Mouse (Mus musculus) lung, postnatal 0 days (tissue): ENCODE results near the gene Gm42878. TPM values are rescaled to one million over a fixed set of nuclear protein-coding genes. Genes with fewer than 3 reads are reported as not detected.

ENCODE experiments used
- ATAC-seq: fragments of 200-750 bp; cut with Nextera tagmentation; 2 replicates; pipeline ENCODE4 v1.8.0; 2017; ENCODE audit warnings: moderate library complexity
- DNase-seq: peaks from one replicate; pipeline ENCODE4 v3.0.0-alpha.2; 2016; ENCODE audit warnings: low spot score
- H3K27ac ChIP-seq: fragments of 300-500 bp; sonication (generic); 2 replicates; pipeline ENCODE4 v1.5.1; 2014; ENCODE audit warnings: antibody characterized with exemption, mild to moderate bottlenecking, low read length, mixed read lengths
- H3K27me3 ChIP-seq: fragments of 300-500 bp; sonication (generic); replicated peaks from 2 replicates; pipeline ENCODE4 v1.6.1; 2014; ENCODE audit warnings: low read length, mixed read lengths; ENCODE audit not compliant: insufficient read depth
- H3K36me3 ChIP-seq: fragments of 300-500 bp; sonication (generic); 2 replicates; pipeline ENCODE4 v1.6.1; 2014; ENCODE audit warnings: low read length, mixed read lengths; ENCODE audit not compliant: insufficient read depth
- H3K4me1 ChIP-seq: fragments of 300-500 bp; sonication (generic); 2 replicates; pipeline ENCODE4 v1.6.1; 2014; ENCODE audit warnings: antibody characterized with exemption, low read depth, low read length, mixed read lengths; ENCODE audit not compliant: insufficient read depth
- H3K4me2 ChIP-seq: fragments of 300-500 bp; sonication (generic); replicated peaks from 2 replicates; pipeline ENCODE4 v1.6.1; 2014; ENCODE audit warnings: low read depth, mild to moderate bottlenecking, low read length, moderate library complexity, mixed read lengths
- H3K4me3 ChIP-seq: fragments of 300-500 bp; sonication (generic); 2 replicates; pipeline ENCODE4 v1.5.1; 2014; ENCODE audit warnings: low read depth, low read length
- H3K9ac ChIP-seq: fragments of 300-500 bp; sonication (generic); replicated peaks from 2 replicates; pipeline ENCODE4 v1.6.1; 2014; ENCODE audit warnings: low read depth, mild to moderate bottlenecking
- H3K9me3 ChIP-seq: fragments of 300-500 bp; sonication (generic); 2 replicates; pipeline ENCODE4 v1.6.1; 2016; ENCODE audit warnings: low read length, mixed read lengths
- CTCF ChIP-seq: IDR thresholded peaks from 2 replicates; pipeline ENCODE4 v1.5.1; 2016; ENCODE audit warnings: antibody characterized with exemption, mild to moderate bottlenecking
- EP300 ChIP-seq: IDR thresholded peaks from 2 replicates; pipeline ENCODE4 v1.6.1; 2016; ENCODE audit warnings: antibody characterized with exemption, mild to moderate bottlenecking, control low read depth
- WGBS: fragments of 180-500 bp; shearing (Covaris S2); extraction: QIAGEN DNeasy Blood & Tissue Kit; methylation state at CpG from one replicate; pipeline ENCODE4 v1.1.7; 2014; 5-methylcytosine and 5-hydroxymethylcytosine counted together
- polyA plus RNA-seq: library from polyadenylated mRNA; unstranded; fragments of >200 nt; fragmentation: Nextera tagmentation; extraction: Ambion mirVana; gene quantifications from 2 replicates; pipeline ENCODE4 v1.2.1, GENCODE M21; 2015

Gene Gm42878
- polyA plus RNA-seq, 1 experiment from 2014 or later: not detected

DNA sequence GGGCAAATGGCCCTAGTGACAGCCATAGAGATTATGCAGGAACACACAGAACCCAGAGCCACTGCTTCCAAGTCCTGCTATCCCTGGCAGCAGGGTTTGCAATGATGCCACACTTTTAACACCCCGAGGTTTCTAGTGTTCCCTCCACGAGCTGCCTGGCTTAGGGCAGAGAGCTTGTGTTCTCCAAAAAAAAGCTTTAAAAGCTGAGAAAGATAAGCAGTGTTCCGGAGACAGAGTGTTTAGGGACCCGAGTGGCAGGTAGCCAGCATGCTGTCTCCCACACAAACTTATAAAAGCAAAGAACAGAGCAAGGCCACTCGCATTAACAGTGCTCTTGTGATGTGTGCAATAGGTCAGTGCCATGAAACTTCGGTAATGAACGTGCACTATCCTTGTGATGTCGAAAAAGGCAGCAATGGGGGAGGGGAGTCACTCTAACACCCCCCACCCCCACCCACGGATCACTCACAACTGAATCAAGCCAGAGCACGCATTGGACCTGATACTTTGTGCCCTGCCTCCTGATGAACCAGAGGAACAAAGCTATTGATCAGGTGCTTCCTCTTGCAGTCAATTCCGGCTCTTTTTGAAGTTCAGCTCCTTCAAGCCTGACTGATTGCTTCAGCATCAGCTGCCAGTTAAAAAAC, 46.3 kb upstream of the Gm42878 start:
- Histone ChIP-seq H3K9ac (peak overlapping the region; percentile 34; the same call in 1 of the 2 replicates), H3K36me3 (no peaks in the 10 kb centered on the region), H3K27me3 (no peaks in the 10 kb centered on the region), H3K4me1 (peaks cover 19% of the 10 kb centered on the region; the same call in 1 of the 2 replicates), H3K27ac (peak overlapping the region; percentile 34), H3K9me3 (no peaks in the 10 kb centered on the region), H3K4me2 (peak overlapping the region; percentile 85), H3K4me3 (peak overlapping the region; percentile 74; the same call in 1 of the 2 replicates)
- DNase-seq: peak; percentile 53
- TF ChIP-seq EP300: peak; percentile 34; the same call in 1 of the 2 replicates
- TF ChIP-seq CTCF: no peak
- WGBS: 41% methylated on average over 11 of the region's 11 CpGs
- ATAC-seq: no peak

DNA sequence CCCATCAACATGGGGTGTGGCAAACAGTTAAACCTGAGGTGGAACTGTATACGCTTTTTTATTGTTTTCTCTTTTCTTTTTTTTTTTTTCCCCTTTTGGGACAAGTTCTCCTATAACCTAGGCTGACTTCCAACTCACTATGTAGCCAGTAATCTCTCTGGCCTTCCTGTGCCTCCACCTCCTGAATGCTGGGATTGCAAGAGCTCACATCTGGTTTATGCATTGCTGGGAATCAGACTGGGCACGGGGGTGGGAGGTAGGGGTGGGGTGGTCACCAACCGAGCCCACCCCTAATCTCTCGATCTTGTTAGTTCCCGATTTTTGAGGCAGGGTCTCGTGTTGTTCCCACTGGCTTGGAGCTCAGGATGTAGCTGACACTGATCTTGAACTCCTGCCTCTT, 44.6 kb upstream of the Gm42878 start:
- ATAC-seq: no peak
- Histone ChIP-seq H3K27ac (no peak overlapping the region), H3K9ac (no peak overlapping the region), H3K36me3 (no peaks in the 10 kb centered on the region), H3K4me1 (peaks cover 28% of the 10 kb centered on the region; the same call in 1 of the 2 replicates), H3K9me3 (no peaks in the 10 kb centered on the region), H3K4me2 (no peak overlapping the region), H3K27me3 (no peaks in the 10 kb centered on the region), H3K4me3 (no peak overlapping the region)
- TF ChIP-seq CTCF (no peak), EP300 (no peak)
- WGBS: 82% methylated on average over 6 of the region's 6 CpGs
- no peak for DNase-seq

DNA sequence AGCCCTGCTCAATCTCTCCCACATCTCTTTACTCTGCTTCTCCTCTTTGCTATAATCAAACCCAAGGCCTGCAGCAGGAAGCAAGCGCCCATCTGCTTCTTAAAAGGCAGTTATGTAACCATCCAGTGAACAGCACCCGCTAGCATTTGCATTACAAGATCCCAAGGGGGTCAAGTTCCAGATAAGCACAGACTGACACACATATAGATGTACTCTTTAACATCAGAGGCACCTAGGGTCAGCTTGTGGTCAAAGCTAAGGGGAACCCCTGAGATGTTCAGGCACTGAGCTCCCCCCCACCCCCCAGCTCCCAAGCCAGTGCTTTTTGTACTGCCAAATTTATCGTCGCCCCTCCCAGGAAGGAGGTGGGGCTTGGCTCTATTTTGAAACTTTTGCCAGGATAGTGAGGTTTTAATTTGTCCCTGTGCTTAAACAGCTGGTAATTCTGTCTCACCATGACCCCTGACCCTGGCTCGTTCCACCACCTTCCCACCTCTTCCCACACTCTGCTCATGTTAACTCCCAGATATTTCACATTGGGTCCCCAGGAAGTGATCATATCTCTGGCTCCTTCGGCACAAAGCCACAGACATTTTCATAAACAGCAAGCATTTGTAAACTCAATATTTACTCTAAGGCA, 41.2 kb upstream of the Gm42878 start:
- Histone ChIP-seq H3K9ac (no peak overlapping the region), H3K4me3 (no peak overlapping the region), H3K4me1 (peaks cover 27% of the 10 kb centered on the region; the same call in 1 of the 2 replicates), H3K9me3 (no peaks in the 10 kb centered on the region), H3K27me3 (no peaks in the 10 kb centered on the region), H3K27ac (peak overlapping the region; percentile 78), H3K36me3 (no peaks in the 10 kb centered on the region), H3K4me2 (0 out of 2 replicates have a peak overlapping the region, but pooled peaks have one; percentile 3)
- 20% methylated on average over 6 of the region's 6 CpGs for WGBS
- DNase-seq: peak; percentile 95
- ATAC-seq: peak; percentile 74
- TF ChIP-seq EP300: peak; percentile 99
- TF ChIP-seq CTCF: no peak

DNA sequence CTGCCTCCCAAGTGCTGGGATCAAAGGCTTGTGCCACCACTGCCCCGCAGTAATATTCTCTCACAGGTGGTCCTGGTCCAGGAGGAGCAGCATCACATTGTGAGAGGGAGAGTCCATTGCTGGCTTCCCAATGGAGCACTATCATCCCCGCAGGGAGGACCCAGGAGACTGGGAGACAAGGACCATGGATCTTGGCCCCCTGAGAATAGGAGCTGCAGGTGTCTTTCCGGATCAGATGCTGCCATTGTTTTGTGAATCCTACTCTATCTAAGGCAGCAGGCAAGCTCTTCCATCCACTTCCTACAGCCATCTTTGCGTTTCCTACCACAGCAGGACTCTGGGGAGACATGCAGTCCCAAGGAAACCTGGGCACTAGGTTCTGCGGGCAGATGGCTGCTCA, 40.4 kb upstream of the Gm42878 start:
- DNase-seq (no peak), ATAC-seq (no peak)
- Histone ChIP-seq H3K9ac (no peak overlapping the region), H3K27ac (peak overlapping the region; percentile 78; the same call in 1 of the 2 replicates), H3K27me3 (no peaks in the 10 kb centered on the region), H3K4me3 (no peak overlapping the region), H3K4me1 (peaks cover 27% of the 10 kb centered on the region; the same call in 1 of the 2 replicates), H3K4me2 (no peak overlapping the region), H3K36me3 (no peaks in the 10 kb centered on the region), H3K9me3 (no peaks in the 10 kb centered on the region)
- 85% methylated on average over 5 of the region's 5 CpGs for WGBS
- TF ChIP-seq CTCF: no peak

DNA sequence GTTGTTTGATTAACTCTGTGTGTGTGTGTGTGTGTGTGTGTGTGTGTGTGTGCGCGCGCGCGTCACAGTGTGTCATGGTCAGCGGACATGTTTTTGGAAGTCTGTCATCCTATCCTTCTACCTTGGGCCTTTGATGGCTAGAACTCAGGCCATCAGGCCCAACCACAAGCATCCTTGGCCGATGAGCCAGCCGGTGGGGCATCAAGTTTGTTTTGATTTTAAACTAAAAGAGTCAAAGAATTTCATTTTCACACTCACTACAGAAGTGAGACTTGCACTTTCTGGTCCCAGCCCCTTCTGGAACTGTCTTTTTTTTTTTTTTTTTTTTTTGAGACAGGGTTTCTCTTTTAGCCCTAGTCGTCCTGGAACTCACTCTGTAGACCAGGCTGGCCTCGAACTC, 39.7 kb upstream of the Gm42878 start:
- ATAC-seq (no peak), DNase-seq (no peak)
- WGBS: 89% methylated on average over 10 of the region's 10 CpGs
- peak overlapping the region; percentile 83; the same call in 1 of the 2 replicates for H3K27ac ChIP-seq
- no peaks in the 10 kb centered on the region for H3K9me3 ChIP-seq
- no peak overlapping the region for H3K9ac ChIP-seq
- H3K4me1 ChIP-seq: peaks cover 27% of the 10 kb centered on the region; the same call in 1 of the 2 replicates
- peaks cover 5% of the 10 kb centered on the region; the same call in 1 of the 2 replicates for H3K36me3 ChIP-seq
- H3K4me3 ChIP-seq: no peak overlapping the region
- TF ChIP-seq CTCF: no peak
- TF ChIP-seq EP300: no peak
- no peaks in the 10 kb centered on the region for H3K27me3 ChIP-seq
- no peak overlapping the region for H3K4me2 ChIP-seq

DNA sequence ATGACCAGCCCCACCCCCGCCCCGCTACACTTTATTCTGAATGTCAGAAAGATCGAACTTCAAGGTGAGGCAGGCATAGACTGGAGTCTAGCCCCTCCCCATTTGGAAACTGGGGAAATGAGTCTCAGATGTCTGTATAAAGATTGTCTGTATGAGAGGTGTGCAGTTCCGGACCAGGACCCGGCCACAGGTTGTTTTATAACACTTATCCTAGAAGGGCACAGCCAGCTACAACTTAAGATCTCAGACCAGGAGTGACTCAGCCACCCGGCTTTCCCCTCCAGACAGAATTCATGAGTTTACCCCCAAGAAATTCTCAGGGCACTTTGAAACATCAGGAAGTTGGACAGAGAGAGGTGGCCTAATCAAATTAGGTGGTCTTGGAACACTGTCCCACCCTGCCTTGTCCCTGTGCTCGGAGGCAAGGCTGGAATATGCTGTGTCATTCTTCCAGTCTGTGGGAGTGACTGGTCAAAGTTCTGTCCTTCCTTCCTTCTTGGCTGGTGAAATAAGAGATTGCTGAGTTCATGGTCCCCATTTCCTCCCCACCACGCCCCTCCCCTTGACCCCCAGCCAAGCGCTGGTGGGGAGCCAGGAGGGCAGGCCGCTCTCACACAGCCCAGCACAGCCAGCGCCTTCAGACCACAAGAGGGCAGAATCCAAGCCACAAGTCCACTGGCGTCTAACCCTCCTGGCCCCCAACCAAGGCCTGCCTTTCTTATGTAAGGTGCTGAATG, 38.7 kb upstream of the Gm42878 start:
- ATAC-seq (peak; percentile 92), DNase-seq (peak; percentile 96)
- no peaks in the 10 kb centered on the region for H3K9me3 ChIP-seq
- H3K9ac ChIP-seq: no peak overlapping the region
- peak overlapping the region; percentile 34 for H3K4me2 ChIP-seq
- peaks cover 27% of the 10 kb centered on the region; the same call in 1 of the 2 replicates for H3K4me1 ChIP-seq
- H3K36me3 ChIP-seq: peaks cover 14% of the 10 kb centered on the region
- WGBS: 34% methylated on average over 12 of the region's 12 CpGs
- peak overlapping the region; percentile 83 for H3K27ac ChIP-seq
- TF ChIP-seq CTCF (peak; percentile 93), EP300 (peak; percentile 89)
- H3K4me3 ChIP-seq: no peak overlapping the region
- H3K27me3 ChIP-seq: no peaks in the 10 kb centered on the region
